Mouse (Mus musculus) heart, adult 2 months (tissue): ENCODE measurements at regions not wholly inside any gene's neighbourhood (a gene's known extent, or its start where the extent isn't known, plus 50 kb on each side); places are given as distances from the start of the nearest gene placed in this dataset.

Source experiments
- DNase-seq, 2 experiments: peaks; one replicate each; pipeline ENCODE4 v3.0.0; 2021
- H3K27ac ChIP-seq: fragments of 200-600 bp; 2 replicates; pipeline ENCODE4 v1.8.1; 2022
- H3K27me3 ChIP-seq: fragments of 200-500 bp; 2 replicates; pipeline ENCODE4 v1.6.1; 2012; ENCODE audit warnings: mild to moderate bottlenecking, low read length, inconsistent platforms, mixed read lengths; ENCODE audit not compliant: control insufficient read depth, insufficient read depth
- H3K36me3 ChIP-seq: fragments of 200-500 bp; 2 replicates; pipeline ENCODE4 v1.6.1; 2012; ENCODE audit warnings: low read length, inconsistent platforms; ENCODE audit not compliant: control insufficient read depth, insufficient read depth
- H3K4me1 ChIP-seq: fragments of 200-500 bp; 2 replicates; pipeline ENCODE4 v1.6.1; 2011; ENCODE audit warnings: low read length; ENCODE audit not compliant: control insufficient read depth, insufficient read depth
- H3K4me3 ChIP-seq: fragments of 200-600 bp; 2 replicates; pipeline ENCODE4 v1.8.1; 2022
- H3K79me2 ChIP-seq: fragments of 200-500 bp; replicated peaks from 2 replicates; pipeline ENCODE4 v1.6.1; 2012; ENCODE audit warnings: mild to moderate bottlenecking, inconsistent platforms, low read length, moderate library complexity, mixed read lengths; ENCODE audit not compliant: control insufficient read depth, insufficient read depth
- H3K9ac ChIP-seq: fragments of 200-500 bp; 2 replicates; pipeline ENCODE4 v1.6.1; 2012; ENCODE audit warnings: low read depth, mild to moderate bottlenecking, control low read depth, inconsistent platforms, low read length, mixed read lengths
- CTCF ChIP-seq: fragments of 200-600 bp; IDR thresholded peaks from 2 replicates; pipeline ENCODE4 v1.8.1; 2022; ENCODE audit warnings: antibody characterized with exemption, mild to moderate bottlenecking, moderate library complexity
- EP300 ChIP-seq: fragments of 200-500 bp; IDR thresholded peaks from 2 replicates; pipeline ENCODE4 v1.6.1; 2011; ENCODE audit warnings: low read depth, low read length, control low read depth; ENCODE audit not compliant: insufficient read depth
- POLR2A ChIP-seq: fragments of 200-500 bp; IDR thresholded peaks from 2 replicates; pipeline ENCODE4 v1.6.1; 2011; ENCODE audit warnings: mild to moderate bottlenecking, low read depth, low read length, control low read depth; ENCODE audit not compliant: insufficient read depth
- WGBS: fragments of 180-500 bp; shearing (Covaris S2); methylation state at CpG from one replicate; pipeline ENCODE4 v1.1.7; 2018; 5-methylcytosine and 5-hydroxymethylcytosine counted together
- intact Hi-C: fragments of 180-260 bp; cut with DNase I; formaldehyde crosslinking; loops from one replicate; pipeline ENCODE4 v1.15.1; 2025

GRCm38 (mm10) chr13:16716796-16717749 lies 705.4 kb downstream of the Inhba start:
- peaks cover 3% of the 10 kb centered on the region; the same call in 1 of the 2 replicates for H3K4me1 ChIP-seq
- H3K79me2 ChIP-seq = no peaks in the 10 kb centered on the region
- peak overlapping the region; percentile 40; the same call in 1 of the 2 replicates for H3K27ac ChIP-seq
- no peak overlapping the region for H3K4me3 ChIP-seq
- TF ChIP-seq CTCF (no peak), POLR2A (no peak), EP300 (no peak)
- no peaks in the 10 kb centered on the region; the same call in 1 of the 2 replicates for H3K36me3 ChIP-seq
- no peak overlapping the region for H3K9ac ChIP-seq
- intact Hi-C loops = no loop called here
- DNase-seq = peak; percentile 18 to 22
- H3K27me3 ChIP-seq = no peaks in the 10 kb centered on the region
- WGBS = 49% methylated on average over 5 of the region's 5 CpGs

- 85% methylated on average over 2 of the region's 2 CpGs for WGBS
- intact Hi-C loops = no loop called here
- TF ChIP-seq POLR2A (no peak), CTCF (no peak), EP300 (no peak)
- no peak overlapping the region for H3K9ac ChIP-seq
- no peaks in the 10 kb centered on the region for H3K79me2 ChIP-seq
- no peaks in the 10 kb centered on the region for H3K27me3 ChIP-seq
- H3K36me3 ChIP-seq = no peaks in the 10 kb centered on the region
- no peak overlapping the region for H3K27ac ChIP-seq
- H3K4me1 ChIP-seq = peaks cover 3% of the 10 kb centered on the region; the same call in 1 of the 2 replicates
- no peak for DNase-seq
- H3K4me3 ChIP-seq = no peak overlapping the region
Measured at GRCm38 (mm10) chr13:16720090-16720489, 708.4 kb downstream of the Inhba start.

GRCm38 (mm10) chr13:16725350-16725749 lies 713.7 kb downstream of the Inhba start:
- intact Hi-C loops = no loop called here
- DNase-seq = no peak
- Histone ChIP-seq H3K4me3 (no peak overlapping the region), H3K27me3 (no peaks in the 10 kb centered on the region), H3K9ac (no peak overlapping the region), H3K36me3 (no peaks in the 10 kb centered on the region), H3K79me2 (no peaks in the 10 kb centered on the region), H3K4me1 (no peaks in the 10 kb centered on the region), H3K27ac (no peak overlapping the region)
- TF ChIP-seq CTCF = no peak
- 72% methylated on average over 5 of the region's 5 CpGs for WGBS

GRCm38 (mm10) chr13:16738313-16738712 lies 726.7 kb downstream of the Inhba start:
- intact Hi-C loops = no loop called here
- Histone ChIP-seq H3K79me2 (no peaks in the 10 kb centered on the region), H3K4me1 (no peaks in the 10 kb centered on the region), H3K27me3 (no peaks in the 10 kb centered on the region), H3K4me3 (no peak overlapping the region), H3K36me3 (no peaks in the 10 kb centered on the region), H3K9ac (no peak overlapping the region), H3K27ac (no peak overlapping the region)
- no peak for TF ChIP-seq CTCF
- no peak for TF ChIP-seq POLR2A
- no peak for TF ChIP-seq EP300
- 59% methylated on average over 1 of the region's 1 CpGs for WGBS
- DNase-seq = no peak

- H3K4me3 ChIP-seq = no peak overlapping the region
- H3K36me3 ChIP-seq = no peaks in the 10 kb centered on the region
- H3K27ac ChIP-seq = no peak overlapping the region
- no peaks in the 10 kb centered on the region for H3K4me1 ChIP-seq
- no peak for TF ChIP-seq POLR2A
- no peak for TF ChIP-seq EP300
- TF ChIP-seq CTCF = no peak
- H3K79me2 ChIP-seq = no peaks in the 10 kb centered on the region
- 71% methylated on average over 3 of the region's 3 CpGs for WGBS
- no peaks in the 10 kb centered on the region for H3K27me3 ChIP-seq
- DNase-seq = no peak
- intact Hi-C loops = no loop called here
- no peak overlapping the region for H3K9ac ChIP-seq
Measured at GRCm38 (mm10) chr13:16739563-16739962, 727.9 kb downstream of the Inhba start.

GRCm38 (mm10) chr13:16744237-16744636 lies 732.6 kb downstream of the Inhba start:
- Histone ChIP-seq H3K9ac (no peak overlapping the region), H3K36me3 (no peaks in the 10 kb centered on the region), H3K27me3 (no peaks in the 10 kb centered on the region), H3K4me3 (no peak overlapping the region), H3K27ac (no peak overlapping the region), H3K4me1 (no peaks in the 10 kb centered on the region), H3K79me2 (no peaks in the 10 kb centered on the region)
- intact Hi-C loops = no loop called here
- no peak for TF ChIP-seq CTCF
- no peak for TF ChIP-seq EP300
- no peak for TF ChIP-seq POLR2A
- 86% methylated on average over 1 of the region's 1 CpGs for WGBS
- no peak for DNase-seq
